10 mouse cellular contexts compared by ENCODE assay signal in genomic region chr6:31021776-31022175, GRCm38 (mm10).
"Had no signal": no experiment of that assay in that cellular context is flagged by ENCODE, and none has a peak within 500 bp of the region (broad histone marks: within the 10 kb centered on the region; RNA-seq: fewer than 3 reads in every experiment).

No protein-coding gene starts in this region.

- DNase-seq: lung, adult 18-20 months; lung, embryonic 14.5 days; lung, postnatal 10 days; lung, postnatal 4 days; midbrain, embryonic 14.5 days; retina, postnatal 1 day; right cerebral cortex, adult 18-20 months; thymus, adult 2 months; thymus, postnatal 25 days; thymus, postnatal 4 days had no signal
